Mouse (Mus musculus) spleen, adult 2 months (tissue): Measurements from ENCODE around the gene Edem1. TPM values are rescaled to one million over a fixed set of nuclear protein-coding genes. Genes with fewer than 3 reads are reported as not detected.

Source experiments
- DNase-seq, 2 experiments: peaks; one replicate each; pipeline versions ENCODE4 v3.0.0 to v3.0.0-alpha.2; 2012 to 2021; ENCODE audit warnings: low spot score in 2 of 2, low read depth in 1 of 2
- H3K27ac ChIP-seq: fragments of 200-500 bp; 2 replicates; pipeline ENCODE4 v1.5.1; 2012; ENCODE audit warnings: low read length, inconsistent platforms; ENCODE audit not compliant: insufficient read depth
- H3K27me3 ChIP-seq: fragments of 200-500 bp; 2 replicates; pipeline ENCODE4 v1.6.1; 2012; ENCODE audit warnings: mild to moderate bottlenecking, moderate library complexity, low read length, inconsistent platforms; ENCODE audit not compliant: control insufficient read depth, insufficient read depth
- H3K36me3 ChIP-seq: fragments of 200-500 bp; 2 replicates; pipeline ENCODE4 v1.6.1; 2012; ENCODE audit warnings: mild to moderate bottlenecking, low read length, inconsistent platforms; ENCODE audit not compliant: control insufficient read depth, insufficient read depth
- H3K4me1 ChIP-seq: fragments of 200-500 bp; 2 replicates; pipeline ENCODE4 v1.6.1; 2011; ENCODE audit warnings: inconsistent platforms; ENCODE audit not compliant: control insufficient read depth, insufficient read depth, insufficient read length
- H3K4me3 ChIP-seq: fragments of 200-500 bp; 2 replicates; pipeline ENCODE4 v1.5.1; 2011; ENCODE audit warnings: mild to moderate bottlenecking, inconsistent platforms; ENCODE audit not compliant: insufficient read depth, insufficient read length; ENCODE audit errors: extremely low read depth
- CTCF ChIP-seq: fragments of 200-500 bp; IDR thresholded peaks from 2 replicates; pipeline ENCODE4 v1.5.1; 2011; ENCODE audit warnings: mild to moderate bottlenecking, inconsistent platforms; ENCODE audit not compliant: insufficient read depth, insufficient read length, insufficient replicate concordance; ENCODE audit errors: extremely low read depth
- POLR2A ChIP-seq: fragments of 200-500 bp; IDR thresholded peaks from 2 replicates; pipeline ENCODE4 v1.6.1; 2011; ENCODE audit warnings: low read depth, low read length, inconsistent platforms
- WGBS: fragments of 180-500 bp; shearing (Covaris S2); methylation state at CpG from one replicate; pipeline ENCODE4 v1.1.7; 2018; 5-methylcytosine and 5-hydroxymethylcytosine counted together
- polyA plus RNA-seq: library from polyadenylated mRNA; depleted of rRNA; stranded (reverse); fragments of >200 nt; gene quantifications from 2 replicates; pipeline ENCODE4 v1.2.3, GENCODE M21; 2012; rRNA removed

Edem1 gene
- 24.7 and 32.4 TPM in 2 replicates for polyA plus RNA-seq

DNA sequence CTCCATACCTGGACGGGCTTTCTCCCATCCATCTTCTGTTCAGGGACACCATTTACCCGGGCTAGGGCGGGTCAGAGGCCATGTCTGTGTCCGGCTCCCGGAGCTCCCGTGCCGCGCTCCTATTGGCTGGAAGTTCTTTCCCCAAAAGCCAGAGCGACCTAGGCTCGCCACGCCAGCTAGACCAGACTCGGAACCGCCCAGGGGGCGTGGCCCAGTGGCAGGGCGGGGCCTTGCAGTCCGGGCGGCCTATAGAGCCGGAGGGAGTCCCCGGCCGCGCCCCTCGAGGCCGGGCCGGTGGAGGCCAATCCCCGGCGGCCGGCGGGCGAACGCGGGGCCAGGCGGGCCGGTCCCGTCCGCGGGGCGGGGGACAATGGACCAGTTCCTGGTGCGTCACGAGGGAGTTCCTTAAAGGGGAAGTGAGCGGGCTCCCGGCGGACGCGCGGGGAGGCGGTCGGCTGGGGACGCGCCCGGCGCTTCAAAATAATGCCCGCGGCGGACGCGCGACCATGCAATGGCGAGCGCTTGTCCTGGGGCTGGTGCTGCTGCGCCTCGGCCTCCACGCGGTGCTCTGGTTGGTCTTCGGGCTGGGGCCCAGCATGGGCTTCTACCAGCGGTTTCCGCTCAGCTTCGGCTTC is at the start of gene Edem1:
Gene Edem1 (plus strand): TSS at position 408 of the 635 bp plus-strand sequence.
- peaks cover 28% of the 10 kb centered on the region for H3K4me1 ChIP-seq
- TF ChIP-seq CTCF: no peak
- TF ChIP-seq POLR2A: peak; percentile 44; the same call in 1 of the 2 replicates
- DNase-seq: peak; percentile 89 to 96
- H3K27me3 ChIP-seq: no peaks in the 10 kb centered on the region
- WGBS: under 1% methylated on average over 67 of the region's 67 CpGs
- peak within 1 kb of the TSS; percentile 99 for H3K4me3 ChIP-seq
- no peaks in the 10 kb centered on the region for H3K36me3 ChIP-seq
- peak within 1 kb of the TSS; percentile 95 for H3K27ac ChIP-seq

DNA sequence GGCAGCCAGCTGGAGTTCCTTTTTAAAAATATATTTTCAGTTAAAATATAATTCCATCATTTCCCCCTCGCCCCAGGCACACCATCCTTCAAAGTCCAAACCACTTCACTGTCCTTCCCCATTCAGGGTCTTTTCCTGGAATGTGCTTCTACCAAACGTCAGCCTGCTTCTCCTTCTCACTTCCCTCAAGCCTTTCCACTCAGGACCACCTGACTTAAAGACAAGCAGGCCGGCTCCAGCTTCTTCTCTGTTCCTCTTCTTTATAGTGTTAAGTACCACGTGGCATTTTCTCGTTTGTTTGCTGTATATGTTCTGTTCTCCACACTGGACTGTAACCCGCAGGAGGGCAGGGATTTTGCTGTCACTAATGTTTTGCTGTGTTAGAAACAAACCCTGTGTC is 46.6 kb upstream of the Edem1 start:
- 23% methylated on average over 6 of the region's 6 CpGs for WGBS
- Histone ChIP-seq H3K4me3 (no peak overlapping the region), H3K27me3 (no peaks in the 10 kb centered on the region), H3K4me1 (peaks cover 15% of the 10 kb centered on the region), H3K36me3 (no peaks in the 10 kb centered on the region), H3K27ac (peak overlapping the region; percentile 30)
- peak; percentile 35 for DNase-seq
- TF ChIP-seq POLR2A (no peak), CTCF (no peak)

DNA sequence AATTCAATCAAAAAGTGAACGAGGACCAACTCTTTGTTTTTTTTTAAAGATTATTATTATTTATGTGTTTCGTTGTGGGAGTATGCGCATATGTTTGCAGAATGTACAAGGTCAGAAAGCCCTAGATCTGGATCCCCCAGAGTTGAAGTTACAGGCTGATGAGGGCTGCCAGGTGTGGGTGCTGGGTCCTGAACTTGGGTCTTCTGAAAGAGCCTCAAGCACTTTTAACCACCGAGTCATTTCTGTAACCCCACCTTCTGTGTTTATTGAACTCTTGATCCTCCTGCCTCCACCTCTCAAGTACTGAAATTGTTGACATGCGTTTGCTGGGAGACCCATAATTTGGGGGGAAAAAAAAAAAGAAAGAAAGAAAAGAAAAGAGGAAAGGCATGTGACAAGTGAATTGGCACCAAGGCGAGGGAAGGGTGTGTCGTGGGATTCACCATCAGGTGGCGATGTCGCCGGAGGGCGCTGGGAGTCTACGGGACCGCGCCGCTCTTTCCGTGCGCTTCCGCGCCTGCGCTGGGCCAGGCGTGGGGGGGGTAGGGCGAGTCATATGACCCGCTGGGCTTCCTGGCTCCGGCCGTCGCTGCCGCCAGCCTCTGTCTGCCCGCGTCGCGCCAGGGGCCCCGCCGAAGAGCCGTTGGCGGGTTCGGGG is 45.8 kb upstream of the Edem1 start, which contains the start of gene Arl8b:
Gene Arl8b (plus strand): TSS at position 574 of the 658 bp plus-strand sequence.
- Histone ChIP-seq H3K4me3 (peak within 1 kb of the TSS; percentile 73), H3K36me3 (no peaks in the 10 kb centered on the region), H3K27ac (peak within 1 kb of the TSS; percentile 79), H3K27me3 (no peaks in the 10 kb centered on the region), H3K4me1 (peaks cover 13% of the 10 kb centered on the region)
- 11% methylated on average over 36 of the region's 36 CpGs for WGBS
- DNase-seq: peak; percentile 88 to 95
- TF ChIP-seq POLR2A: peak; percentile 78
- TF ChIP-seq CTCF: peak; percentile 92

DNA sequence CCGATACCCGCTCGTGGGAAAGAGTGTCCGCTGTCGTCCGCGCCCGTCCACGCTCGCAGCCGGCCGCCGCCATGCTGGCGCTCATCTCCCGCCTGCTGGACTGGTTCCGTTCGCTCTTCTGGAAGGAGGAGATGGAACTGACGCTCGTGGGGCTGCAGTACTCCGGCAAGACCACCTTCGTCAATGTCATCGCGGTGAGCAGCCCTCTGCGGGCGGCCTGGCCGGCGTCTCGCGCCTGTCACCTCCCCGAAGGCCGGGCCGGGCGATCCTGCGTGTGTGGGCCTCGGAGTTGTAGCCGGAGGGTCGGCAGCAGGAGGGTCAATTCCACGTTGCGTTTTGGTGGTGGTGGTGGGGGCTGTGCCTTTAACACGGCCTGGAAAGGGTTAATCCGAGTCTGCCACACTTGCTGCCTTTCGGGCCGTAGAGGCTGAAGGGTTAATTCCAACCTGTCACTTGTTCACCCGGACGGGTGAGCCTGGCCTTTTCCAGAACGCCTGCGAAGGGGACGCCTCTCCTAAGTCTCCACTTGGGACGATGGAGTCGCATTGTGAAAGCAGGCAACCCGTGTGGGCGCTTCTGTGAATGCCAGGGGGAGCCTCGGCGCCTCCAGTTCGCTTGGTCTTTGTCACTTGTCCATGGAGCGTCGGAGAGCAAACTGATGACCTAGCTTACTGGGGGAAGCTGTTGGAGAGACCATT is 45.1 kb upstream of the Edem1 start:
- peak in 1 of 2 experiments; percentile 15 for DNase-seq
- Histone ChIP-seq H3K36me3 (no peaks in the 10 kb centered on the region), H3K4me3 (peak overlapping the region; percentile 73), H3K27me3 (no peaks in the 10 kb centered on the region), H3K27ac (peak overlapping the region; percentile 79), H3K4me1 (peaks cover 11% of the 10 kb centered on the region)
- TF ChIP-seq POLR2A (no peak), CTCF (no peak)
- WGBS: under 1% methylated on average over 57 of the region's 57 CpGs

DNA sequence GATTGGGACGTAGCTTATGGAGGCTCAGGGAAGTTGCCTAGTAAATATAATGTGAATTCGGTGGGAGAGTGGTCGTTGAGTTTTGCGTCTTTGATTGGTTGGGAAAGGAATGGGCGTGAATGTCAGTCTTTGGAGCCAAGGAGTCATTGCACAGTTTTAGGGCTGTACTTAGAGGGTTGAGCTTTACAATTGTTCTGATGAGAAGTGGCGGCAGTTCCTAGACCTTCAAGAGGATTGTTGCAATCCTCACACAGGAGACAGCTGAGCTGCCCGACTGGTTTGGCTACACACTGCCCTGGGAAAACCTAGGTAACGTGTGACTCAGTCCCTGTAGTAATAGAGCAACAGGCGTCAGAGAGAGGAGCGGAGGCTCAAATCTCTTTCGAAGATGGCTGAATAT is 44.4 kb upstream of the Edem1 start:
- TF ChIP-seq POLR2A (no peak), CTCF (no peak)
- WGBS: 15% methylated on average over 11 of the region's 11 CpGs
- H3K27me3 ChIP-seq: no peaks in the 10 kb centered on the region
- peaks cover 8% of the 10 kb centered on the region for H3K4me1 ChIP-seq
- no peak for DNase-seq
- no peaks in the 10 kb centered on the region for H3K36me3 ChIP-seq
- no peak overlapping the region for H3K27ac ChIP-seq
- H3K4me3 ChIP-seq: peak overlapping the region; percentile 39; the same call in 1 of the 2 replicates

DNA sequence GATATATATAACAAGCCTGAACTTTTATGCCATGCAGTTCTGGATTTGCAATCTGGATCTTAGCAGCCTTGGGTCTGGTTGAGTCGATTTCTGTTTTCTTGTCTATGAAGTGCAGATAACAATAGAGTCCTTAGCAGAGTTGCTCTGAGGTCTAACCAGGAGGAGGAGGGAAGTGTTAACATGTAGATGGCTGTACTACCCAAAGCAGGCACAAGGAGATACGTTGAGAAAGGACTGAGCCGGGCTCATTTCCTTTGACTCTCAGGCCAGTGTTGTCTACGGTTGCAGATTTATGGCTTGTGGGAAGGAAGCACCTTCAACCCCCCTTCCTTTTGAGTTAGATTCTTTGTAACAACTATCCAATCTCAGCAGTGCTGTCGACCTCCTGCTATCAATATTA is 43.6 kb upstream of the Edem1 start:
- Histone ChIP-seq H3K27ac (no peak overlapping the region), H3K4me1 (peaks cover 8% of the 10 kb centered on the region), H3K27me3 (no peaks in the 10 kb centered on the region), H3K36me3 (no peaks in the 10 kb centered on the region), H3K4me3 (peak overlapping the region; percentile 21; the same call in 1 of the 2 replicates)
- 4% methylated on average over 5 of the region's 5 CpGs for WGBS
- TF ChIP-seq POLR2A (no peak), CTCF (no peak)
- DNase-seq: no peak
